Mouse (Mus musculus): ENCODE data around the gene Tenm2. TPM values are rescaled to one million over a fixed set of nuclear protein-coding genes. Genes with fewer than 3 reads are reported as not detected.

The Tenm2 gene
- polyA plus RNA-seq, 1 experiment from 2014 or later = 0.03 TPM

GRCm38 (mm10) chr11:36671196-36671595 is 564.6 kb downstream of the Tenm2 start:
- Histone ChIP-seq H3K36me3 (replicated peaks) (no peaks in the 10 kb centered on the region), H3K4me2 (no peak overlapping the region), H3K9ac (no peak overlapping the region), H3K4me1 (replicated peaks) (no peaks in the 10 kb centered on the region), H3K4me3 (replicated peaks) (no peak overlapping the region), H3K27ac (replicated peaks) (no peak overlapping the region), H3K9me3 (replicated peaks) (no peaks in the 10 kb centered on the region), H3K27me3 (no peaks in the 10 kb centered on the region)
- ATAC-seq (ENCODE audit: insufficient read depth) = no peak
- 61% methylated on average over 9 of the region's 9 CpGs for WGBS (ENCODE audit: insufficient replicate concordance)

- Histone ChIP-seq H3K27ac (replicated peaks) (no peak overlapping the region), H3K4me1 (replicated peaks) (no peaks in the 10 kb centered on the region), H3K9me3 (replicated peaks) (no peaks in the 10 kb centered on the region), H3K4me2 (no peak overlapping the region), H3K4me3 (replicated peaks) (no peak overlapping the region), H3K27me3 (no peaks in the 10 kb centered on the region), H3K36me3 (replicated peaks) (no peaks in the 10 kb centered on the region), H3K9ac (no peak overlapping the region)
- WGBS (ENCODE audit: insufficient replicate concordance) = 81% methylated on average over 1 of the region's 1 CpGs
- ATAC-seq (ENCODE audit: insufficient read depth) = no peak
Measured at GRCm38 (mm10) chr11:36664026-36664425, 571.7 kb downstream of the Tenm2 start.

GRCm38 (mm10) chr11:36663571-36663970 is 572.2 kb downstream of the Tenm2 start:
- no peak overlapping the region for H3K4me2 ChIP-seq
- no peak overlapping the region for H3K4me3 ChIP-seq (replicated peaks)
- 69% methylated on average over 3 of the region's 3 CpGs for WGBS (ENCODE audit: insufficient replicate concordance)
- H3K9ac ChIP-seq = no peak overlapping the region
- no peaks in the 10 kb centered on the region for H3K27me3 ChIP-seq
- ATAC-seq (ENCODE audit: insufficient read depth) = no peak
- H3K4me1 ChIP-seq (replicated peaks) = no peaks in the 10 kb centered on the region
- H3K9me3 ChIP-seq (replicated peaks) = no peaks in the 10 kb centered on the region
- no peaks in the 10 kb centered on the region for H3K36me3 ChIP-seq (replicated peaks)
- no peak overlapping the region for H3K27ac ChIP-seq (replicated peaks)

GRCm38 (mm10) chr11:36653656-36654323 is 582.0 kb downstream of the Tenm2 start:
- H3K27me3 ChIP-seq = no peaks in the 10 kb centered on the region
- no peak overlapping the region for H3K4me3 ChIP-seq (replicated peaks)
- no peak overlapping the region for H3K4me2 ChIP-seq
- H3K9me3 ChIP-seq (replicated peaks) = no peaks in the 10 kb centered on the region
- no peak overlapping the region for H3K9ac ChIP-seq
- no peaks in the 10 kb centered on the region for H3K36me3 ChIP-seq (replicated peaks)
- H3K27ac ChIP-seq (replicated peaks) = no peak overlapping the region
- ATAC-seq (ENCODE audit: insufficient read depth) = no peak
- WGBS (ENCODE audit: insufficient replicate concordance) = 59% methylated on average over 9 of the region's 9 CpGs
- H3K4me1 ChIP-seq (replicated peaks) = no peaks in the 10 kb centered on the region

- no peaks in the 10 kb centered on the region for H3K4me1 ChIP-seq (replicated peaks)
- H3K27ac ChIP-seq (replicated peaks) = no peak overlapping the region
- H3K9ac ChIP-seq = no peak overlapping the region
- no peak overlapping the region for H3K4me3 ChIP-seq (replicated peaks)
- no peaks in the 10 kb centered on the region for H3K36me3 ChIP-seq (replicated peaks)
- no peaks in the 10 kb centered on the region for H3K27me3 ChIP-seq
- WGBS (ENCODE audit: insufficient replicate concordance) = 85% methylated on average over 1 of the region's 1 CpGs
- ATAC-seq (ENCODE audit: insufficient read depth) = no peak
- no peaks in the 10 kb centered on the region for H3K9me3 ChIP-seq (replicated peaks)
- no peak overlapping the region for H3K4me2 ChIP-seq
Measured at GRCm38 (mm10) chr11:36647179-36647578, 588.6 kb downstream of the Tenm2 start.

- no peak overlapping the region for H3K4me2 ChIP-seq
- H3K27me3 ChIP-seq = no peaks in the 10 kb centered on the region
- no peaks in the 10 kb centered on the region for H3K9me3 ChIP-seq (replicated peaks)
- 30% methylated on average over 6 of the region's 6 CpGs for WGBS (ENCODE audit: insufficient replicate concordance)
- H3K9ac ChIP-seq = no peak overlapping the region
- no peak overlapping the region for H3K27ac ChIP-seq (replicated peaks)
- H3K36me3 ChIP-seq (replicated peaks) = no peaks in the 10 kb centered on the region
- ATAC-seq (ENCODE audit: insufficient read depth) = no peak
- no peak overlapping the region for H3K4me3 ChIP-seq (replicated peaks)
- H3K4me1 ChIP-seq (replicated peaks) = no peaks in the 10 kb centered on the region
Measured at GRCm38 (mm10) chr11:36635082-36635481, 600.7 kb downstream of the Tenm2 start.

GRCm38 (mm10) chr11:36632201-36632600 is 603.6 kb downstream of the Tenm2 start:
- ATAC-seq (ENCODE audit: insufficient read depth) = no peak
- Histone ChIP-seq H3K27me3 (no peaks in the 10 kb centered on the region), H3K4me3 (replicated peaks) (no peak overlapping the region), H3K9me3 (replicated peaks) (no peaks in the 10 kb centered on the region), H3K9ac (no peak overlapping the region), H3K4me1 (replicated peaks) (no peaks in the 10 kb centered on the region), H3K27ac (replicated peaks) (no peak overlapping the region), H3K36me3 (replicated peaks) (no peaks in the 10 kb centered on the region), H3K4me2 (no peak overlapping the region)

- H3K4me2 ChIP-seq = no peak overlapping the region
- no peaks in the 10 kb centered on the region for H3K4me1 ChIP-seq (replicated peaks)
- 70% methylated on average over 6 of the region's 6 CpGs for WGBS (ENCODE audit: insufficient replicate concordance)
- no peaks in the 10 kb centered on the region for H3K27me3 ChIP-seq
- H3K4me3 ChIP-seq (replicated peaks) = no peak overlapping the region
- no peak overlapping the region for H3K9ac ChIP-seq
- no peaks in the 10 kb centered on the region for H3K9me3 ChIP-seq (replicated peaks)
- H3K27ac ChIP-seq (replicated peaks) = no peak overlapping the region
- ATAC-seq (ENCODE audit: insufficient read depth) = no peak
- H3K36me3 ChIP-seq (replicated peaks) = no peaks in the 10 kb centered on the region
Measured at GRCm38 (mm10) chr11:36613807-36614206, 622.0 kb downstream of the Tenm2 start.

- 19% methylated on average over 8 of the region's 8 CpGs for WGBS (ENCODE audit: insufficient replicate concordance)
- no peaks in the 10 kb centered on the region for H3K9me3 ChIP-seq (replicated peaks)
- ATAC-seq (ENCODE audit: insufficient read depth) = no peak
Measured at GRCm38 (mm10) chr11:36604815-36605382, 630.9 kb downstream of the Tenm2 start.

GRCm38 (mm10) chr11:36604272-36604671 is 631.5 kb downstream of the Tenm2 start:
- H3K36me3 ChIP-seq (replicated peaks) = no peaks in the 10 kb centered on the region
- no peaks in the 10 kb centered on the region for H3K27me3 ChIP-seq
- ATAC-seq (ENCODE audit: insufficient read depth) = no peak
- no peaks in the 10 kb centered on the region for H3K4me1 ChIP-seq (replicated peaks)
- no peak overlapping the region for H3K4me3 ChIP-seq (replicated peaks)
- no peak overlapping the region for H3K27ac ChIP-seq (replicated peaks)
- H3K4me2 ChIP-seq = no peak overlapping the region
- no peak overlapping the region for H3K9ac ChIP-seq
- WGBS (ENCODE audit: insufficient replicate concordance) = 30% methylated on average over 3 of the region's 3 CpGs
- no peaks in the 10 kb centered on the region for H3K9me3 ChIP-seq (replicated peaks)

More at GRCm38 (mm10) chr11:36604815-36605382, 630.9 kb downstream of the Tenm2 start:
- Histone ChIP-seq H3K36me3 (replicated peaks) (no peaks in the 10 kb centered on the region), H3K27me3 (no peaks in the 10 kb centered on the region), H3K27ac (replicated peaks) (no peak overlapping the region), H3K4me2 (no peak overlapping the region), H3K4me3 (replicated peaks) (no peak overlapping the region), H3K9ac (no peak overlapping the region), H3K4me1 (replicated peaks) (no peaks in the 10 kb centered on the region)

- ATAC-seq (ENCODE audit: insufficient read depth) = no peak
Measured at GRCm38 (mm10) chr11:36592471-36592870, 643.3 kb downstream of the Tenm2 start.

GRCm38 (mm10) chr11:36566146-36566545 is 669.6 kb downstream of the Tenm2 start:
- no peaks in the 10 kb centered on the region for H3K4me1 ChIP-seq (replicated peaks)
- no peaks in the 10 kb centered on the region for H3K36me3 ChIP-seq (replicated peaks)
- no peak overlapping the region for H3K4me3 ChIP-seq (replicated peaks)
- 0 out of 2 replicates have a peak, but pooled peaks cover 3% of the 10 kb centered on the region for H3K9me3 ChIP-seq (replicated peaks)
- no peak overlapping the region for H3K27ac ChIP-seq (replicated peaks)
- H3K4me2 ChIP-seq = no peak overlapping the region
- WGBS (ENCODE audit: insufficient replicate concordance) = 52% methylated on average over 2 of the region's 2 CpGs
- no peak overlapping the region for H3K9ac ChIP-seq
- H3K27me3 ChIP-seq = no peaks in the 10 kb centered on the region
- no peak for ATAC-seq (ENCODE audit: insufficient read depth)

More at GRCm38 (mm10) chr11:36592471-36592870, 643.3 kb downstream of the Tenm2 start:
- 53% methylated on average over 1 of the region's 1 CpGs for WGBS (ENCODE audit: insufficient replicate concordance)
- H3K9me3 ChIP-seq (replicated peaks) = no peaks in the 10 kb centered on the region
- no peak overlapping the region for H3K4me3 ChIP-seq (replicated peaks)
- H3K27ac ChIP-seq (replicated peaks) = no peak overlapping the region
- H3K4me1 ChIP-seq (replicated peaks) = no peaks in the 10 kb centered on the region
- H3K9ac ChIP-seq = no peak overlapping the region
- no peak overlapping the region for H3K4me2 ChIP-seq
- H3K27me3 ChIP-seq = no peaks in the 10 kb centered on the region
- H3K36me3 ChIP-seq (replicated peaks) = no peaks in the 10 kb centered on the region
